Mouse (Mus musculus) kidney, postnatal 0 days (tissue): ENCODE measurements at regions not wholly inside any gene's neighbourhood (a gene's known extent, or its start where the extent isn't known, plus 50 kb on each side); places are given as distances from the start of the nearest gene placed in this dataset.

Experiments used
- ATAC-seq: fragments of 200-750 bp; cut with Nextera tagmentation; replicated peaks from 2 replicates; pipeline ENCODE4 v1.8.0; 2017; ENCODE audit warnings: low read depth, moderate number of reproducible peaks, moderate TSS enrichment, moderate library complexity; ENCODE audit not compliant: low FRiP score
- DNase-seq: peaks from one replicate; pipeline ENCODE4 v3.0.0-alpha.2; 2016; ENCODE audit warnings: low spot score
- H3K27ac ChIP-seq: fragments of 300-500 bp; sonication (generic); 2 replicates; pipeline ENCODE4 v1.5.1; 2014; ENCODE audit warnings: mild to moderate bottlenecking
- H3K27me3 ChIP-seq: fragments of 300-500 bp; sonication (generic); 2 replicates; pipeline ENCODE4 v1.6.1; 2014; ENCODE audit warnings: low read length, mixed read lengths; ENCODE audit not compliant: insufficient read depth
- H3K36me3 ChIP-seq: fragments of 300-500 bp; sonication (generic); 2 replicates; pipeline ENCODE4 v1.6.1; 2014; ENCODE audit warnings: low read length, mixed read lengths; ENCODE audit not compliant: insufficient read depth
- H3K4me1 ChIP-seq: fragments of 300-500 bp; sonication (generic); replicated peaks from 2 replicates; pipeline ENCODE4 v1.6.1; 2014; ENCODE audit warnings: antibody characterized with exemption, low read length, mixed read lengths; ENCODE audit not compliant: insufficient read depth
- H3K4me2 ChIP-seq: fragments of 300-500 bp; sonication (generic); 2 replicates; pipeline ENCODE4 v1.6.1; 2014; ENCODE audit warnings: mild to moderate bottlenecking, low read length, moderate library complexity, mixed read lengths
- H3K4me3 ChIP-seq: fragments of 300-500 bp; sonication (generic); replicated peaks from 2 replicates; pipeline ENCODE4 v1.5.1; 2014; ENCODE audit warnings: low read depth, low read length
- H3K9ac ChIP-seq: fragments of 300-500 bp; sonication (generic); 2 replicates; pipeline ENCODE4 v1.6.1; 2014; ENCODE audit warnings: low read depth, low read length
- H3K9me3 ChIP-seq: fragments of 300-500 bp; sonication (generic); replicated peaks from 2 replicates; pipeline ENCODE4 v1.6.1; 2016; ENCODE audit warnings: low read length, inconsistent platforms, mixed read lengths
- CTCF ChIP-seq: IDR thresholded peaks from 2 replicates; pipeline ENCODE4 v1.5.1; 2016; ENCODE audit warnings: antibody characterized with exemption, low read depth, mild to moderate bottlenecking, moderate library complexity
- WGBS: fragments of 180-500 bp; shearing (Covaris S2); extraction: QIAGEN DNeasy Blood & Tissue Kit; methylation state at CpG from one replicate; pipeline ENCODE4 v1.1.7; 2014; 5-methylcytosine and 5-hydroxymethylcytosine counted together

DNA sequence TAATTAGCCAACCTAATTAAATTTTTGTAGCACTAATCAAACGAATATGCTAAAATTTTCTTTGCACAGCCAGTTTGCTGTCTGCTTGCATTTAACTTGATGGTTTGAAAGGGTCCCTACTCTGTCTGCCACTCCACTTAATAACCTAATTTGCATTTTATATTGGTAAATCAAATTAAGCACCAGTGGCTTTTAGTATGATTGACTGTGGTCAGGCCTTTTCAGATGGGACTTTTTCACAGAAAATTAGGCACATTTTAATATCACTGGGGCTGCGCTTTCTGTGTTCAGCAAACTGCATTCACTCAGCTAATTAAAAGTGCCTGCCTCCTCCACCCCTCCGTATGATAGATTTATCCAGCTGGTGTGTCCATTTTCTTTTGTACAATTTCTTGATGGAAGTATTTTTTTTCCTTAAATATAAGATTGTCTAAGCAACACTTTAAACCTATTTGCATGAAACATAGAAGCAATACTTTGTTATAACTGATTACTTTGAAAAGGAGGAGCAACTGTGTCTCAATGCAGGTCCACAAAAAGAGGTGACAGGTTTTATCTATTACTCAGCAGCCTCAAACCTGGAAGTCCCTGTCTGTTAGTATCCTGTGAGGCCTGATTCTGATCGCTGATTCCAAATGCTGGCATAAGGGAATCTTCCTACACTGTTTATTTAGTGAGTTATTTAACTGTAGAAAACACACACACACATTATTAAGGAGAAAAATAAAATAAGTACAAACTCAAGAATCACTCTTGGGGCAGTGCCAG is 221.8 kb downstream of the Isl1 start:
- ATAC-seq = no peak
- Histone ChIP-seq H3K27me3 (no peaks in the 10 kb centered on the region), H3K9me3 (no peaks in the 10 kb centered on the region), H3K27ac (no peak overlapping the region), H3K4me2 (no peak overlapping the region), H3K4me3 (no peak overlapping the region), H3K36me3 (no peaks in the 10 kb centered on the region), H3K4me1 (no peaks in the 10 kb centered on the region), H3K9ac (no peak overlapping the region)
- WGBS = 62% methylated on average over 4 of the region's 4 CpGs
- no peak for DNase-seq
- TF ChIP-seq CTCF = no peak

DNA sequence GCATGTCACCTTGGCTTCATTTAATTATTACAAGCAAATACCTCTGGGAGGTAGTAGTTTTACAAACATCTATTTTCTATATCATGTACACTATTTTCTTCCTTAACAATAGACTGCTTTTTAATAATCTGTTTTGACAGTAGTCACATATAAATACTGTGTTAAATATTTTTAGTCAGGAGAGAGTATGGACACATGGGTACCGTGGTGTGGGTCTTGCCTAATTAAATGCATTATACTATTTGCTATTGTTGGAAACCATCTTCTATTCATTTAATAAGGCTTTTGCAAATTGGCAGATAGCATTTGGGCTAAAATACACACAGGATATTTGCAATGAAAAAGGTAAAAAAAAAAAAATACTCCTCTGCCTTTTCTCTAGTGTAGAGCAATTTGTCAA is 222.3 kb downstream of the Isl1 start:
- Histone ChIP-seq H3K27me3 (no peaks in the 10 kb centered on the region), H3K4me2 (no peak overlapping the region), H3K36me3 (no peaks in the 10 kb centered on the region), H3K4me1 (no peaks in the 10 kb centered on the region), H3K9me3 (no peaks in the 10 kb centered on the region), H3K4me3 (no peak overlapping the region), H3K27ac (no peak overlapping the region), H3K9ac (no peak overlapping the region)
- 87% methylated on average over 1 of the region's 1 CpGs for WGBS
- ATAC-seq (no peak), DNase-seq (no peak)
- TF ChIP-seq CTCF = no peak

DNA sequence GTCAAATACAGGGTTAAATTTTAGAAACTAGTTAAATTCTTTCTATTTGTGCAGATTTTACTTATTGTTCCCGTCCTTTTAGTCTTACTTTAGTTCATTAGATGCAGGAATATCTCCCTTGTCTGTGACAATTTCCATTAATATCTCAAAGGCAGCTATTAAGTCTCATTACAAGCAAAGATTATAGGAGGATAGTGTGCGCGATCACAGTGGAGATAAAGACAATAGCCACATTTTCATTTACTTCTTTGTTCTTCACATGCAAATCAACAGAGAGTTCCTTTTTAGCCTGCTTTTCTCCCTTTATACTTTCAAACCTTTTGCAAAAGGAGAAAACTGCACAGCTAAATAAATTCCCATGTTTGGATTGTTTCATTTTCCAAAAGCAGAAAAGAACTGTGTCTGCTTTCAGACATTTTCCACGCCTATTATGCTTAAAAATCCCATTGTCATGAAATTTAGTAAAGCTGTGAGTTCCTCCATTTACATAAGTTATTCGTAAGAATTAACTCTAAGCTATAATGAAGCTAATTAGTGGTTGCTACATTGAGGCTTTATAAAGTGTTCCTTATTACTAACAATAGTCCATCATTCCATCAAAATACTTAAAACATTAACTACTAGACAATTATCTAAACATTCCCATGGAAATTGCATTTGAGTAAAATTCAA is 252.4 kb downstream of the Isl1 start:
- no peak for TF ChIP-seq CTCF
- H3K27me3 ChIP-seq = no peaks in the 10 kb centered on the region
- 83% methylated on average over 5 of the region's 5 CpGs for whole genome bisulfite sequencing
- H3K4me3 ChIP-seq = no peak overlapping the region
- H3K9me3 ChIP-seq = no peaks in the 10 kb centered on the region
- ATAC-seq (no peak), DNase-seq (no peak)
- no peak overlapping the region for H3K9ac ChIP-seq
- no peak overlapping the region for H3K4me2 ChIP-seq
- H3K27ac ChIP-seq = no peak overlapping the region
- H3K4me1 ChIP-seq = no peaks in the 10 kb centered on the region
- H3K36me3 ChIP-seq = no peaks in the 10 kb centered on the region

DNA sequence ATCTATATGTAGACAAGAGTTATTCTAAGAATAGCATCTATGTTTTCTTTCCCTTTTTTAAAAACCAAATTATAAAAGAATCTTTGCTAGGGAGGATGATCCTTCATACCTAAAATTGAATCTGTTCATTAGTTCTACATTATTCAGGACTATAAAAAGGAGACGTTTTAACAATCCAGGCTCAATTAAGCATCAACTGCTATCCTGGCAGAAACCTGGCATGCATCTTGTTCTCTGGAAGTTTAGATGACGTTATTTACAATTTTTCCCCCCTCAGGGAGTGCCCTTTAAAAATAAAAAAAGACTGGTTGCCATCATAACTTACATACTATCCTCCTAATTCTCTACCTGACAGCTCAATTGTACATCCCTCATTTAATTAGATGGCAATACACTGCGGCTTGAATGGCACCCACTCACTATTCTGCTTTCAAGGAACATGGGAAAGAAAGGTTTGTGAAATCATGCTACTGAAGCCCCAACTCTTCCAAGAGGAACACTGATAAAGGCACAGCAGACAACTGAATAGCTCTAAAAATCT is 253.3 kb downstream of the Isl1 start:
- no peaks in the 10 kb centered on the region for H3K36me3 ChIP-seq
- WGBS = 70% methylated on average over 3 of the region's 3 CpGs
- no peak for ATAC-seq

DNA sequence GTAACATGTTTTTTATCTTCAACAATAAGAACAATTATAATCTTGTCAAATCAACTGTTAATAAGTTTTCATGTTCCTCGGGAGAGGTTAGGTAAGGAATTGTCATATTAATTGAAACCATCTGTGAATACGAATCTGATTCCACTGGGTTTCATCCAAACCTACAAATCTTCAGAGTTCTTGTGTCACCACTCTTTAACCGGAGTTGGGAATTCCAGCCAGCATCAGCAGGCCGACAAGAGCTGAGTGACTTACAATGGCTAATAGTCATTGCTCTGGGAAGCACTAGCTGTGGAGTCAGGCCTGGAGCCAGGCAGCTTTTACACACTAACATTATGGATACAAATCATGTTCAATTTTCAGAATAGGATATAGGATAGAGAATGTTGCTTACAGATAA is 273.3 kb downstream of the Isl1 start:
- H3K27ac ChIP-seq = no peak overlapping the region
- no peak overlapping the region for H3K9ac ChIP-seq
- H3K36me3 ChIP-seq = no peaks in the 10 kb centered on the region
- H3K4me2 ChIP-seq = no peak overlapping the region
- no peak for ATAC-seq
- DNase-seq = no peak
- H3K4me3 ChIP-seq = no peak overlapping the region
- H3K27me3 ChIP-seq = no peaks in the 10 kb centered on the region
- no peak for TF ChIP-seq CTCF
- H3K9me3 ChIP-seq = no peaks in the 10 kb centered on the region
- H3K4me1 ChIP-seq = no peaks in the 10 kb centered on the region
- WGBS = 51% methylated on average over 4 of the region's 4 CpGs

More for the DNA sequence above, 253.3 kb downstream of the Isl1 start:
- Histone ChIP-seq H3K4me1 (no peaks in the 10 kb centered on the region), H3K9me3 (no peaks in the 10 kb centered on the region), H3K9ac (no peak overlapping the region), H3K27ac (no peak overlapping the region), H3K4me2 (no peak overlapping the region), H3K4me3 (no peak overlapping the region), H3K27me3 (no peaks in the 10 kb centered on the region)
- no peak for TF ChIP-seq CTCF
- DNase-seq = no peak

DNA sequence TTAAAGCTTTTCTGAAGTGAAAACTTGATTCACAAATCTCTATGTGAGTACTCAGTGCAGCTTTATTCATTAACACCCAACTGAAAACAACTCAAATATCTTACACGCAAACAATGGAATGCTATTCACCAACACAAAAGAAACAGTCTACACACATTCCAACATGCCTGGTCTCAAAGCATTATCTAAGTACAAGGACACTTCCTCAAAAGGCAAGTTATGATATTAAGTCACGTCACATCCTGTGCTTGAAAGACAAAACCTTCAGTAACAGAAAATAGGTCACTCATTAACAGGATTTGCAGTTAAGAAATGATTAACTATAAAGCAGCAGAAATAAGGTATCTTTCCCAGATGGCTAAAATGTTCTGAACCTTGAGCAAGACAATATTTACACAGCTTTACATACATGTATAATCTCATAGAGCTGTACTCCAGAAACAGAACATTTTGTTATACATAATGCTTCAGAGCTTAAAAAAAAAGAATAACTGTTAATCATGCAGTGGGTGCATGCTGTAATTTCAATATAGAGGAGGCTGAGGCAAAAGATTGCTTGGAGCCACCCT is 279.3 kb downstream of the Isl1 start:
- 56% methylated on average over 2 of the region's 2 CpGs for WGBS
- no peak for TF ChIP-seq CTCF
- no peak overlapping the region for H3K9ac ChIP-seq
- no peaks in the 10 kb centered on the region for H3K36me3 ChIP-seq
- no peak overlapping the region for H3K4me3 ChIP-seq
- DNase-seq = peak; percentile 3
- no peak overlapping the region for H3K4me2 ChIP-seq
- H3K27me3 ChIP-seq = no peaks in the 10 kb centered on the region
- no peak for ATAC-seq
- no peaks in the 10 kb centered on the region for H3K4me1 ChIP-seq
- H3K9me3 ChIP-seq = no peaks in the 10 kb centered on the region
- no peak overlapping the region for H3K27ac ChIP-seq
